Mouse (Mus musculus): ENCODE measurements around the gene Rasal2. TPM values are rescaled to one million over a fixed set of nuclear protein-coding genes. Genes with fewer than 3 reads are reported as not detected.

The Rasal2 gene
- polyA plus RNA-seq, 1 experiment, result 13.7 TPM

DNA sequence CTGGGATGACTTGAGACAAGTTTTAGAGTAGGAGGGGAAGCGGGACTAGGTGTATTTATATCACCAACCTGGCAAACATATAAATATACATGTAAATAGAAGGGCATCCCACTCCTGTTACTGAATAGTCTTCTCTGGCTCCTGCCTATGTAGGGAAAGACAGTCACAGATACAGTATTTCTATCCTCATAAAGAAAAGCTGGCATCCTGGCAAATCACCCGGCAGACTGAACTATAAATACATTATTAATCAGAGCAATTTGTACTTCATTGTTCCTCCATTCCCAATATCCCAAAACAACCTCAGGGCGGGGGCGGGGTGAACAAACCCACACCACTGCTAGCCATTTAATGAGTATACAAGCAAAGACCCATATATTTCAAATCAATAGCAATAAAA lies 26.7 kb upstream of the Rasal2 start:
- H3K36me3 ChIP-seq (ENCODE audit: control insufficient read depth, insufficient read depth, low read length), result no peaks in the 10 kb centered on the region
- no peak for TF ChIP-seq POLR2A (IDR thresholded peaks at IDR 0.05; ENCODE audit: control insufficient read depth, low read depth, low read length)
- no peaks in the 10 kb centered on the region for H3K27me3 ChIP-seq (ENCODE audit: control insufficient read depth, insufficient read depth, low read length)
- H3K4me3 ChIP-seq (ENCODE audit: control insufficient read depth, low read depth, low read length), result no peak overlapping the region; the same call in 1 of the 2 replicates
- peaks cover 12% of the 10 kb centered on the region for H3K4me1 ChIP-seq (ENCODE audit: control insufficient read depth, insufficient read depth, low read length)
- no peak overlapping the region for H3K27ac ChIP-seq (ENCODE audit: control insufficient read depth, insufficient read depth, low read depth, low read length)

DNA sequence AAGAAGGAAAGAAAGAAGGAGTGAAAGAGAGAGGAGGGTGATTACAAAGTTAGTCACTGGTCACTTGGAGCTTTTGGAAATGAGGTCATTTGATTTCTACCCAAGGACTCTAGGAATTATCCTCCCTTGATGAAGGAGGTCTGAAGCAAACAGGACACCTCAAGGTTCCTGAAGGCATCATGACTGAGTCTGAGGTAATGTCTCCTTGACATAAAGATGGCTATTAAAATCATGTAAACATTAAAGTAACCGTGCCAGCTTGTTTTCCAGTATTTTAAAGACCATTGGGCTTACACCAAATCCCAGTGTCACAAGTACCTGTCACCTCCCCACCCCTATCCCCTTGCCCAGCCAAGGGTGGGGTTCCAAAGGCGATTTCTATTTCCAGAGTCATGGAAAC lies 25.9 kb upstream of the Rasal2 start:
- no peak overlapping the region for H3K4me3 ChIP-seq (ENCODE audit: control insufficient read depth, low read depth, low read length)
- H3K36me3 ChIP-seq (ENCODE audit: control insufficient read depth, insufficient read depth, low read length), result no peaks in the 10 kb centered on the region
- TF ChIP-seq CTCF (IDR thresholded peaks at IDR 0.05; ENCODE audit: control insufficient read depth, insufficient read depth, insufficient replicate concordance, low read depth, low read length), result no peak
- TF ChIP-seq POLR2A (IDR thresholded peaks at IDR 0.05; ENCODE audit: control insufficient read depth, low read depth, low read length), result no peak
- H3K27me3 ChIP-seq (ENCODE audit: control insufficient read depth, insufficient read depth, low read length), result no peaks in the 10 kb centered on the region
- no peak overlapping the region for H3K27ac ChIP-seq (ENCODE audit: control insufficient read depth, insufficient read depth, low read depth, low read length)
- H3K4me1 ChIP-seq (ENCODE audit: control insufficient read depth, insufficient read depth, low read length), result peaks cover 7% of the 10 kb centered on the region

DNA sequence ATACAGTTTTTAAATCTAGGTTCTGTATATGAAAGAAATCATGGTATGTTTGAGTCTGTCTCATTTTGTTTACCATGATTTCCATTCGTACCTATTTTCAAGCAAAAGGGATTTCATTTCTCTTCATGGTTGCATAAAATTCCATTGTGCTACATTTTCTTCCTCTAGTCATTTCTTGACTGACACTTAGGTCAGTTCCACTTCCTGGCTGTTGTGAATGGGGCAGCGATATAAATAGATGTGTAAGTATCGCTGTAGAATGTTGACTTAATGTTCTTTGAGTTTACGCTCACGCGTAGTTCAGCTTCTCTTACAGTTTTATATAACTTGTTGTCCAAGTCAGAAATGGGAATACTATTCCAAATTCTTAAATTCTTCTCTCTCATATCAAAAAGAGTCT lies 23.5 kb upstream of the Rasal2 start:
- no peaks in the 10 kb centered on the region for H3K27me3 ChIP-seq (ENCODE audit: control insufficient read depth, insufficient read depth, low read length)
- TF ChIP-seq POLR2A (IDR thresholded peaks at IDR 0.05; ENCODE audit: control insufficient read depth, low read depth, low read length), result no peak
- TF ChIP-seq CTCF (IDR thresholded peaks at IDR 0.05; ENCODE audit: control insufficient read depth, insufficient read depth, insufficient replicate concordance, low read depth, low read length), result no peak
- H3K36me3 ChIP-seq (ENCODE audit: control insufficient read depth, insufficient read depth, low read length), result no peaks in the 10 kb centered on the region
- no peak overlapping the region for H3K4me3 ChIP-seq (ENCODE audit: control insufficient read depth, low read depth, low read length)
- no peak overlapping the region for H3K27ac ChIP-seq (ENCODE audit: control insufficient read depth, insufficient read depth, low read depth, low read length)
- H3K4me1 ChIP-seq (ENCODE audit: control insufficient read depth, insufficient read depth, low read length), result peaks cover 4% of the 10 kb centered on the region

DNA sequence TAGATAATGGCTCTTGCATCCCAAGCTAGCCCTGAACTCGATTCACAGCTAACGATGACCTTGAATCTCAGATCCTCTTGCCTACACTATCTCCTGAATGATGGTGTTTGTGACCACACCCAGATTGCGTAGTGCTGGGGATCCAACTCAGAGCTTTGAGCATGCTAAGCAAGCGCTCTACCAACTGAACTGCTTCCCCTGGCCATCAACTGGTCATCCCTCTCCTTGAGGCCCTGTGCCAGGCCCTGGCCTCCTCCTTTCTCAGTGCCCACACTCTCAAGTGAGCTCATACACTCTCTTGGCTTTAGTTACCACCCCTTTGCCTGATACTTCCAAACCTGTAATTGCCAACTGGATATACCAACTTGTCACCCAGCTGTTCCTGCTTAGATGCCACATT lies 22.0 kb upstream of the Rasal2 start:
- TF ChIP-seq CTCF (IDR thresholded peaks at IDR 0.05; ENCODE audit: control insufficient read depth, insufficient read depth, insufficient replicate concordance, low read depth, low read length) (no peak), POLR2A (IDR thresholded peaks at IDR 0.05; ENCODE audit: control insufficient read depth, low read depth, low read length) (no peak)
- Histone ChIP-seq H3K27ac (ENCODE audit: control insufficient read depth, insufficient read depth, low read depth, low read length) (no peak overlapping the region), H3K4me1 (ENCODE audit: control insufficient read depth, insufficient read depth, low read length) (no peaks in the 10 kb centered on the region), H3K27me3 (ENCODE audit: control insufficient read depth, insufficient read depth, low read length) (no peaks in the 10 kb centered on the region), H3K4me3 (ENCODE audit: control insufficient read depth, low read depth, low read length) (no peak overlapping the region), H3K36me3 (ENCODE audit: control insufficient read depth, insufficient read depth, low read length) (no peaks in the 10 kb centered on the region)

DNA sequence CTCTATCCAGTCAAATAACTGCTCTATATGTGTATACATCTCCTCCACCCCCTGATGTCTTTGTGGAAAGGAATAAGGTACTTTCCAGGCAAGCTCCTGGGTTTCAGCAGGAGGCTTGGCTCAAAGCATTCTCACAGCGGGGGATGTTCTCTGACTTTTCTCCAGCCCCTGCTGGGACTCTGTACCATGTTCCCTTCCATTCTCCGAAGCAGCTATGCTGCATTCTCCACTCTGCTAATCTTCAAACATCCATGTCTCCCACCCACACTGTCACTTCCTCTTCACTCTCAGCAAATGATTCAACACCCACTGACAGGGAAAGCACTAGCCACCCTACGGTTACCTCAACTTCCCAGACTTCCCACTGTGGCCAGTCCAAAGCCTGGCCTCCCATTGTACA lies 20.9 kb upstream of the Rasal2 start:
- TF ChIP-seq CTCF (IDR thresholded peaks at IDR 0.05; ENCODE audit: control insufficient read depth, insufficient read depth, insufficient replicate concordance, low read depth, low read length), result no peak
- TF ChIP-seq POLR2A (IDR thresholded peaks at IDR 0.05; ENCODE audit: control insufficient read depth, low read depth, low read length), result no peak
- no peak overlapping the region for H3K27ac ChIP-seq (ENCODE audit: control insufficient read depth, insufficient read depth, low read depth, low read length)

DNA sequence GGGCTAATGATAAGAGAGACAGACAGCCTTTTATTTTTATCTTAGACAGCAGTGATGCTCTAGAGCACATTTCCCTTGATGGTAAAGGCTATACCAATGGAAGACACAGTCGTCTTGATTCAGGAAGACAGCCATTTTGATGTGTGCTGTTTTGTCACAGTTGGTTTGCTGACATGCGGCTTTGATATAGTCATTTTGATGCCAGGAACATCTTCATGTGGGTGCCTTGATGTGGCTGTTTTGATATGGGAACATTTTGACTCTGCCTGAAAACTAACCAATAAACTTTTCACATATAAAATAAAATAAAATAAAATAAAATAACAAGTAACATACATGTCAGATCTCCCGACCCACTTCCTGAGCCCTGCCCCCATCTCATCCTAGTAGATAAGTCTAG lies 16.0 kb upstream of the Rasal2 start:
- Histone ChIP-seq H3K27me3 (ENCODE audit: control insufficient read depth, insufficient read depth, low read length) (no peaks in the 10 kb centered on the region), H3K36me3 (ENCODE audit: control insufficient read depth, insufficient read depth, low read length) (no peaks in the 10 kb centered on the region), H3K4me1 (ENCODE audit: control insufficient read depth, insufficient read depth, low read length) (peaks cover 3% of the 10 kb centered on the region), H3K27ac (ENCODE audit: control insufficient read depth, insufficient read depth, low read depth, low read length) (no peak overlapping the region), H3K4me3 (ENCODE audit: control insufficient read depth, low read depth, low read length) (no peak overlapping the region)
- TF ChIP-seq POLR2A (IDR thresholded peaks at IDR 0.05; ENCODE audit: control insufficient read depth, low read depth, low read length) (no peak), CTCF (IDR thresholded peaks at IDR 0.05; ENCODE audit: control insufficient read depth, insufficient read depth, insufficient replicate concordance, low read depth, low read length) (no peak)

More for the DNA sequence above, 20.9 kb upstream of the Rasal2 start:
- Histone ChIP-seq H3K27me3 (ENCODE audit: control insufficient read depth, insufficient read depth, low read length) (no peaks in the 10 kb centered on the region), H3K4me3 (ENCODE audit: control insufficient read depth, low read depth, low read length) (no peak overlapping the region), H3K4me1 (ENCODE audit: control insufficient read depth, insufficient read depth, low read length) (no peaks in the 10 kb centered on the region), H3K36me3 (ENCODE audit: control insufficient read depth, insufficient read depth, low read length) (no peaks in the 10 kb centered on the region)

DNA sequence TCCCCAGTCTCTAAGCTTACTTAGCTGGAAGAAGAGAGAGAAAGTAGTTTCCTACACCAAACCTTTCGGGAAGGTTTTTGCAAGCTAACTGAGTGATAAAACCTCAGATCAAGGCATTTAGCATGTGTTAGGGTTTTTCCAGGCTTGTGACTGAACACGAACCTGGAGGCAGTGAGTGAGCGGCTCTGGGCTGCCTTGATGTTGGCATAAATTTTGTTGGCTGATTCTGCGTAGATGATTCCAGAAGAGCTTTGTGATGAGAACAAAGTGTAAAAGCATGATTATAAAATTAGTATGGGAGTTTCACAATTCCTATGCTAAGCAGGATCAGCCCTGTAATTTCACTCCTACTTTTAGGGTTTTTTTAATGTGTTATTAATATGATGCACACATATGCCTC lies 15.2 kb upstream of the Rasal2 start:
- TF ChIP-seq POLR2A (IDR thresholded peaks at IDR 0.05; ENCODE audit: control insufficient read depth, low read depth, low read length) (no peak), CTCF (IDR thresholded peaks at IDR 0.05; ENCODE audit: control insufficient read depth, insufficient read depth, insufficient replicate concordance, low read depth, low read length) (no peak)
- Histone ChIP-seq H3K4me1 (ENCODE audit: control insufficient read depth, insufficient read depth, low read length) (peaks cover 3% of the 10 kb centered on the region), H3K27ac (ENCODE audit: control insufficient read depth, insufficient read depth, low read depth, low read length) (no peak overlapping the region), H3K4me3 (ENCODE audit: control insufficient read depth, low read depth, low read length) (no peak overlapping the region), H3K27me3 (ENCODE audit: control insufficient read depth, insufficient read depth, low read length) (no peaks in the 10 kb centered on the region), H3K36me3 (ENCODE audit: control insufficient read depth, insufficient read depth, low read length) (no peaks in the 10 kb centered on the region)

DNA sequence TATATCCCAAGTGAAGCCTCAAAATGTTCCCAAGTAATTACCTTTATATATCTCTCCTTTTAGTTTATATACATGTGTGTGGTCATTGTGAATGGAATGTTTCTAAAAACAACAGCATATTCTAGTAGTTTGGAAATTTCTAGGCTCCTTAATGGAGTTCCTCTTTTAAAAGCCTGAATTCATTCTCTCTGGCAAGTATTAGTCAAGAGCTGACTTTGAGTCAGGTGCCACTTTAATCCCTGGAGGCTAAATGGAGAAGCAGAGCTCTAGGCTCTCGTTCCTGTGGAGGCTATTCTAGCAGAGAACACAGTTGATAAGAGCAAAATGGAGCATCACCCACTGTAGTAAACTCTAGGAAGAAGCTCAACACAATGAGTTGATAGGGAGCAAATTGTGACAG lies 14.5 kb upstream of the Rasal2 start:
- Histone ChIP-seq H3K4me3 (ENCODE audit: control insufficient read depth, low read depth, low read length) (no peak overlapping the region), H3K27me3 (ENCODE audit: control insufficient read depth, insufficient read depth, low read length) (no peaks in the 10 kb centered on the region), H3K27ac (ENCODE audit: control insufficient read depth, insufficient read depth, low read depth, low read length) (no peak overlapping the region), H3K36me3 (ENCODE audit: control insufficient read depth, insufficient read depth, low read length) (no peaks in the 10 kb centered on the region), H3K4me1 (ENCODE audit: control insufficient read depth, insufficient read depth, low read length) (peaks cover 3% of the 10 kb centered on the region)
- TF ChIP-seq CTCF (IDR thresholded peaks at IDR 0.05; ENCODE audit: control insufficient read depth, insufficient read depth, insufficient replicate concordance, low read depth, low read length) (no peak), POLR2A (IDR thresholded peaks at IDR 0.05; ENCODE audit: control insufficient read depth, low read depth, low read length) (no peak)
